Mouse (Mus musculus) heart, embryonic 11.5 days (tissue): ENCODE results near the gene Lrrc57. TPM values are rescaled to one million over a fixed set of nuclear protein-coding genes. Genes with fewer than 3 reads are reported as not detected.

Source experiments
- polyA plus RNA-seq: library from polyadenylated mRNA; unstranded; fragments of >200 nt; fragmentation: Nextera tagmentation; extraction: Ambion mirVana; gene quantifications from 2 replicates; pipeline ENCODE4 v1.2.1, GENCODE M21; 2014

Lrrc57 gene
- polyA plus RNA-seq, 1 experiment from 2014 or later, result 19.1 TPM

Other genes starting within 250 kb of the Lrrc57 start
- 7.0 and 9.0 TPM in 2 replicates for gene Ganc, start 205.6 kb downstream of the Lrrc57 start, polyA plus RNA-seq
- gene Tmem87a, start 205.4 kb downstream of the Lrrc57 start, polyA plus RNA-seq, result 4.5 and 9.6 TPM in 2 replicates
- gene Capn3, start 153.5 kb downstream of the Lrrc57 start, polyA plus RNA-seq, result 5.2 and 7.0 TPM in 2 replicates
- 50.7 and 56.6 TPM in 2 replicates for gene Zfp106, start 45.7 kb downstream of the Lrrc57 start, polyA plus RNA-seq
- gene Snap23, start 41.8 kb downstream of the Lrrc57 start, polyA plus RNA-seq, result 66.2 and 69.1 TPM in 2 replicates
- 20.6 and 21.3 TPM in 2 replicates for gene Haus2, start 137 bp downstream of the Lrrc57 start, polyA plus RNA-seq
- gene Stard9, start 19.6 kb upstream of the Lrrc57 start, polyA plus RNA-seq, result 2.9 and 4.4 TPM in 2 replicates
- 8.0 and 9.2 TPM in 2 replicates for gene Cdan1, start 240.6 kb upstream of the Lrrc57 start, polyA plus RNA-seq
- gene Ttbk2, start 241.1 kb upstream of the Lrrc57 start, polyA plus RNA-seq, result 3.2 and 4.0 TPM in 2 replicates